Mouse (Mus musculus): ENCODE measurements around the gene Pip5k1c. TPM values are rescaled to one million over a fixed set of nuclear protein-coding genes. Genes with fewer than 3 reads are reported as not detected.

Pip5k1c gene
- polyA plus RNA-seq, 1 experiment, result 124 TPM

GRCm38 (mm10) chr10:81362336-81362949 is 69.7 kb downstream of the Pip5k1c start:
- no peaks in the 10 kb centered on the region for H3K9me3 ChIP-seq
- TF ChIP-seq FLI1 (IDR thresholded peaks at IDR 0.05; ENCODE audit: low read length), result no peak
- TF ChIP-seq GATA1 (IDR thresholded peaks at IDR 0.05; ENCODE audit: borderline replicate concordance, low read length), result no peak
- H3K36me3 ChIP-seq (replicated peaks; ENCODE audit: low read length), result peaks cover 87% of the 10 kb centered on the region
- peak overlapping the region; percentile 28 for H3K4me3 ChIP-seq (replicated peaks)
- no peaks in the 10 kb centered on the region for H3K27me3 ChIP-seq (replicated peaks)
- peaks cover 95% of the 10 kb centered on the region for H3K4me1 ChIP-seq

DNA sequence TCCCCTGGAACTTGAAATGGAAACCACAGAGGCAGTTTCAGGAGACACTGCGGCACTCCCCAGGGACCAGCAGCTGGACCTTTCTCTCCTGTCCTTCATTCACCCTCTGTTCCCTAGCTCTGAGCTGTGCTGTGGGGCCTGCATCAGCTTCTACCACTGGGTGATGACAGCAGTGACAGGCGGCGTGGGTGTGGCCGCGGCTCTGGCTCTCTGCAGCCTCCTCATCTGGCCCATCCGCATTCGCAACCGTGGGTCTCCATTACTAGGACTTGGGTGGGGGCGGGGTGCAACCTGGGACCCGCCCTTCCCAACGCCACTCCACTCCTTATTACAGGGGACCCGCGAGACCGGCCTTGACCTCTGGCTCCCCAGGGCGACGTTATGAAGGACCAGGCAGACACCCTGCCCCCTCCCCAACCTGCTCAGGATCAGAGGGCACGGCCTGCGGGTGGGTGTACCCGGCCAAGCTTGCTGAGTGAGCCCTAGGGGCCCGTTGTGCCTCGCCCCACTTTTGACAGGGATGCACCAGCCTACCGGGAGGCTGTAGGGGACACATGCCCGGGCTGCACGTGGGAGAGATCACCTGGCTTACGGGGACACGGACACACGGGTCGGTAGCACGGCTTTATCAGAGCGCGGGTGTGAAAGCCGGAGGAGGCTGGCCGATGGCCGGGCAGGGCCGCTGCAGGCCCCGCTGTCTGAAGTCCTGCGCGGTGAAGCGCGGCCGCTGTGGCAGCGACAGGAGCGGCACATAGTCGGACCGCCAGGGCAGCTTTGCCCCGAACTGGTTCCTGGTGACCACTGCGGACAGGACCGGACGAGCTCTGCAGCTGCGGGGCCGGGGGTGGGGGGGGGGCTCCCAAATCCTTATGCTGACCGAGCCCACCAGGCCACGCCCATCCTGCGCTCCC is 70.9 kb downstream of the Pip5k1c start:
- Histone ChIP-seq H3K4me3 (replicated peaks) (no peak overlapping the region), H3K36me3 (replicated peaks; ENCODE audit: low read length) (peaks cover 99% of the 10 kb centered on the region), H3K27me3 (replicated peaks) (no peaks in the 10 kb centered on the region), H3K4me1 (peaks cover 95% of the 10 kb centered on the region), H3K9me3 (no peaks in the 10 kb centered on the region)
- no peak for TF ChIP-seq GATA1 (IDR thresholded peaks at IDR 0.05; ENCODE audit: borderline replicate concordance, low read length)
- no peak for TF ChIP-seq FLI1 (IDR thresholded peaks at IDR 0.05; ENCODE audit: low read length)

GRCm38 (mm10) chr10:81364666-81365065 is 71.9 kb downstream of the Pip5k1c start:
- Histone ChIP-seq H3K27me3 (replicated peaks) (no peaks in the 10 kb centered on the region), H3K9me3 (no peaks in the 10 kb centered on the region), H3K36me3 (replicated peaks; ENCODE audit: low read length) (peaks cover 100% of the 10 kb centered on the region), H3K4me3 (replicated peaks) (no peak overlapping the region), H3K4me1 (peaks cover 92% of the 10 kb centered on the region)
- TF ChIP-seq FLI1 (IDR thresholded peaks at IDR 0.05; ENCODE audit: low read length) (no peak), GATA1 (IDR thresholded peaks at IDR 0.05; ENCODE audit: borderline replicate concordance, low read length) (no peak)

- no peak for TF ChIP-seq GATA1 (IDR thresholded peaks at IDR 0.05; ENCODE audit: borderline replicate concordance, low read length)
- no peak for TF ChIP-seq FLI1 (IDR thresholded peaks at IDR 0.05; ENCODE audit: low read length)
- Histone ChIP-seq H3K4me1 (peaks cover 88% of the 10 kb centered on the region), H3K36me3 (replicated peaks; ENCODE audit: low read length) (peaks cover 100% of the 10 kb centered on the region), H3K9me3 (no peaks in the 10 kb centered on the region), H3K4me3 (replicated peaks) (peak overlapping the region; percentile 4), H3K27me3 (replicated peaks) (no peaks in the 10 kb centered on the region)
Observed at GRCm38 (mm10) chr10:81365073-81365472, 72.3 kb downstream of the Pip5k1c start.

DNA sequence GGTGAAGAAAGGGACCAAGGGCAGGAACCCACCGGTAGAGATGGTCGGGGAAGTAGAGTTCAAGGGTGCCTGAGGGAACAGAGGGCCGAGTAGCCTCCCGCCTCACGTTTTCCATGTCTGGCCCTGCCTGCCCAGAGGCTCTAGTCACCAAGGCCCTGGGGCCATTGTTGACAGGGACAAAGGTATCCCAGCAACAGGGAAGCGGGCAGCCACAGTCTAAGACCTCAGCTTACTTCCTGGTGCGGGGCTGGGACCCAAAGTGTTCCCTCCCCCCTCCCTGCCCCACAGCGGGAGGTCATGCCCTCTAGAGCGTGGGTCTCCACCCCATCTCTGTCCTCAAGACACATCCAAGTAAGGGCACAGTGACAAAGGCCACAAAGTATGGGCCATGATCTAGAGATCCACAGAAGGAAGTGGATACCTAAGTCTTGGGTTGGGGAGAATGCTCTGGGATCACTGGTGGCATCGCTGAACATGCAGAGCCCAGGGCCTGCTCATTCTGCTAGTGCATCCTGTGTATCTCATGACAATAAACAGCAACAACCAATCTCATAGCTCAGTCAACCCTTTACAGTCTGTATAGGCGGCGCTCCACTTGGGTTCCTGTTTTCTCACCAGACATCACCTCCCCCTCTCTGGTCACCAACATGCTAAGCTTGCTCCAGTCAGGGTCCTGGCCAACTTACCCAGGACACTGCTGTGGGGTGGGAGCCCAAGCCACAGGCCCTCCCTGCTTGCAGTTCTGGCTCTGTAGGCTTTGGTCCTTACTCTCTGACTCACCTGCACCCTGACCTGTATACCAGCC is 73.1 kb downstream of the Pip5k1c start, which contains the start of gene 4930404N11Rik:
Gene 4930404N11Rik, minus strand, starts transcription at position 145 of the 805 bp plus-strand sequence.
- Histone ChIP-seq H3K4me3 (replicated peaks) (peak within 1 kb of the TSS; percentile 4), H3K36me3 (replicated peaks; ENCODE audit: low read length) (peaks cover 100% of the 10 kb centered on the region), H3K9me3 (no peaks in the 10 kb centered on the region), H3K27me3 (replicated peaks) (no peaks in the 10 kb centered on the region), H3K4me1 (peaks cover 81% of the 10 kb centered on the region)
- TF ChIP-seq FLI1 (IDR thresholded peaks at IDR 0.05; ENCODE audit: low read length) (no peak), GATA1 (IDR thresholded peaks at IDR 0.05; ENCODE audit: borderline replicate concordance, low read length) (no peak)

DNA sequence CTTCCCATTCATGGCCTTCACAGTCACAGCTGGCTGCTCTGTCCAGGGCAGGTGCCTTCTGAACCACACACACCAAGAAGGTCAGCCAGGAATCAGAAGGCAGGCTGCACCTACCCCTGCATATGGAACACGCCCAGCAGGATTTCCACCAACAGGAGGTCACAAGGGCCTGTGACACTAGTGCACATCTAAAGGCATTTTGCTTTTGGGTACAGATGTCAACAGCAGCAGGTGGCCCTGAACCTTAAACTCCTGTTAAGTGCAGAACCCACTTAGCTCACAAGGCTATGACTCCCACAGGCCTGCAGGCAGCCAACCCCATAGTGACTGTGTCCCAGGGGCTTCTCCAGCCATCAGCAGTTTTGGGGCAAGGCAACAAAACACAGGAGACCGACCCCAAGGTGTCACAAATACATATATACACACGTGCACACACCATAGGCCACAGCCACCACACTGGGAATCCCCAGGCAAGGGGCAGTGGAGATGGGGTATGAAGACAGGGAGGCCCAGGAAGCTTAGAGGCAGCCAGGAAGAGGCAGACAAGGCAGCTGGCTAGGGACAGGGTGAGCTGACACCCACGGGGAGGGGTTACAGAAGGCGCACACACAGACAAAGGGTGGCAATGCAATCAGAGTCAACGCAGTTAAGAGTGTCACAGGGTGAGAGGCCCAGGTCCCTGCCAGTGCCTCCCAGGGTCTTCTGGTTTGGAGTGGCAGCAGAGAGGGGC is 73.9 kb downstream of the Pip5k1c start:
- Histone ChIP-seq H3K4me3 (replicated peaks) (peak overlapping the region; percentile 38), H3K27me3 (replicated peaks) (no peaks in the 10 kb centered on the region), H3K9me3 (no peaks in the 10 kb centered on the region), H3K4me1 (peaks cover 74% of the 10 kb centered on the region), H3K36me3 (replicated peaks; ENCODE audit: low read length) (peaks cover 100% of the 10 kb centered on the region)
- TF ChIP-seq GATA1 (IDR thresholded peaks at IDR 0.05; ENCODE audit: borderline replicate concordance, low read length) (no peak), FLI1 (IDR thresholded peaks at IDR 0.05; ENCODE audit: low read length) (no peak)

DNA sequence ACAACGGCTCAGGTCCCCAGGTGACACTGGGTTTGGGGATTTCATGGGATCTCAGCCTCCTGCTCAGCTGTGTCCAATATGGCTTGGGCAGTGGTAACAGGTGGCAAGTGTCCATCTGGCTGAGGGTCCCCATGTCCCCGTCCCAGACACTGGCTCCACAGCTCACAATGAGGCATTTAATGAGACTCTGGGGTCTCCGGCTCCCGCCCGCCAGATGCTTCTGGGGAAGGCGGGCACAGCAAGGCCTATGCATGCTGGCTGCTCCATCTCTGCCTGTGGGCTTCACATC is 74.4 kb downstream of the Pip5k1c start:
- Histone ChIP-seq H3K9me3 (no peaks in the 10 kb centered on the region), H3K4me3 (replicated peaks) (no peak overlapping the region), H3K4me1 (peaks cover 73% of the 10 kb centered on the region), H3K36me3 (replicated peaks; ENCODE audit: low read length) (peaks cover 100% of the 10 kb centered on the region), H3K27me3 (replicated peaks) (no peaks in the 10 kb centered on the region)
- no peak for TF ChIP-seq FLI1 (IDR thresholded peaks at IDR 0.05; ENCODE audit: low read length)
- no peak for TF ChIP-seq GATA1 (IDR thresholded peaks at IDR 0.05; ENCODE audit: borderline replicate concordance, low read length)

Other genes with a start within 250 kb of the Pip5k1c start
- gene Sgta, start 232.8 kb upstream of the Pip5k1c start, polyA plus RNA-seq (2012; ENCODE audit: insufficient read depth, low replicate concordance), result 262 and 632 TPM in 2 replicates
- 62.3 and 65.0 TPM in 2 replicates for gene Thop1, start 222.9 kb upstream of the Pip5k1c start, polyA plus RNA-seq (2012; ENCODE audit: insufficient read depth, low replicate concordance)
- not detected in 2 replicates for gene Creb3l3, start 194.1 kb upstream of the Pip5k1c start, polyA plus RNA-seq (2012; ENCODE audit: insufficient read depth, low replicate concordance)
- 407 and 1,114 TPM in 2 replicates for gene Map2k2, start 187.0 kb upstream of the Pip5k1c start, polyA plus RNA-seq (2012; ENCODE audit: insufficient read depth, low replicate concordance)
- gene Zbtb7a, start 157.7 kb upstream of the Pip5k1c start, polyA plus RNA-seq (2012; ENCODE audit: insufficient read depth, low replicate concordance), result 100.0 and 136 TPM in 2 replicates
- gene Pias4, start 125.0 kb upstream of the Pip5k1c start, polyA plus RNA-seq (2012; ENCODE audit: insufficient read depth, low replicate concordance), result 95.2 and 184 TPM in 2 replicates
- gene Eef2, start 116.3 kb upstream of the Pip5k1c start, polyA plus RNA-seq (2012; ENCODE audit: insufficient read depth, low replicate concordance), result 439 and 1,295 TPM in 2 replicates
- gene Dapk3, start 110.0 kb upstream of the Pip5k1c start, polyA plus RNA-seq (2012; ENCODE audit: insufficient read depth, low replicate concordance), result 168 TPM in 2 replicates
- gene 4930442H23Rik, start 109.1 kb upstream of the Pip5k1c start, polyA plus RNA-seq (2012; ENCODE audit: insufficient read depth, low replicate concordance), result not detected in 2 replicates
- not detected in 2 replicates for gene Nmrk2, start 90.9 kb upstream of the Pip5k1c start, polyA plus RNA-seq (2012; ENCODE audit: insufficient read depth, low replicate concordance)
- gene Atcay, start 62.1 kb upstream of the Pip5k1c start, polyA plus RNA-seq (2012; ENCODE audit: insufficient read depth, low replicate concordance), result not detected in 2 replicates
- 1.4 TPM in 1 of 2 replicates, not detected in the other for gene Zfr2, start 59.8 kb upstream of the Pip5k1c start, polyA plus RNA-seq (2012; ENCODE audit: insufficient read depth, low replicate concordance)
- gene Matk, start 40.0 kb upstream of the Pip5k1c start, polyA plus RNA-seq (2012; ENCODE audit: insufficient read depth, low replicate concordance), result 6.2 and 21.4 TPM in 2 replicates
- gene Mrpl54, start 26.0 kb upstream of the Pip5k1c start, polyA plus RNA-seq (2012; ENCODE audit: insufficient read depth, low replicate concordance), result 458 and 769 TPM in 2 replicates
- 93.1 and 154 TPM in 2 replicates for gene Apba3, start 26.0 kb upstream of the Pip5k1c start, polyA plus RNA-seq (2012; ENCODE audit: insufficient read depth, low replicate concordance)
- gene Tjp3, start 1.4 kb upstream of the Pip5k1c start, polyA plus RNA-seq (2012; ENCODE audit: insufficient read depth, low replicate concordance), result 4.6 and 5.5 TPM in 2 replicates
- 76.5 and 78.5 TPM in 2 replicates for gene Cactin, start 28.1 kb downstream of the Pip5k1c start, polyA plus RNA-seq (2012; ENCODE audit: insufficient read depth, low replicate concordance)
- 87.5 and 153 TPM in 2 replicates for gene Tbxa2r, start 35.8 kb downstream of the Pip5k1c start, polyA plus RNA-seq (2012; ENCODE audit: insufficient read depth, low replicate concordance)
- 2.9 and 11.0 TPM in 2 replicates for gene Gipc3, start 50.3 kb downstream of the Pip5k1c start, polyA plus RNA-seq (2012; ENCODE audit: insufficient read depth, low replicate concordance)
- gene Hmg20b, start 57.5 kb downstream of the Pip5k1c start, polyA plus RNA-seq (2012; ENCODE audit: insufficient read depth, low replicate concordance), result 302 and 601 TPM in 2 replicates
- gene Mfsd12, start 64.5 kb downstream of the Pip5k1c start, polyA plus RNA-seq (2012; ENCODE audit: insufficient read depth, low replicate concordance), result 20.2 and 44.1 TPM in 2 replicates
- gene 4930404N11Rik, start 72.9 kb downstream of the Pip5k1c start, polyA plus RNA-seq (2012; ENCODE audit: insufficient read depth, low replicate concordance), result 30.6 and 109 TPM in 2 replicates
- gene Fzr1, start 85.6 kb downstream of the Pip5k1c start, polyA plus RNA-seq (2012; ENCODE audit: insufficient read depth, low replicate concordance), result 71.2 and 72.9 TPM in 2 replicates
- gene Dohh, start 91.5 kb downstream of the Pip5k1c start, polyA plus RNA-seq (2012; ENCODE audit: insufficient read depth, low replicate concordance), result 80.4 and 114 TPM in 2 replicates
- gene Gm48551, start 91.5 kb downstream of the Pip5k1c start, polyA plus RNA-seq (2012; ENCODE audit: insufficient read depth, low replicate concordance), result 0.89 TPM in 1 of 2 replicates, not detected in the other
- 8.4 TPM in 1 of 2 replicates, not detected in the other for gene Gm48552, start 96.0 kb downstream of the Pip5k1c start, polyA plus RNA-seq (2012; ENCODE audit: insufficient read depth, low replicate concordance)
- 4.4 TPM in 1 of 2 replicates, not detected in the other for gene Smim24, start 100.1 kb downstream of the Pip5k1c start, polyA plus RNA-seq (2012; ENCODE audit: insufficient read depth, low replicate concordance)
- 184 and 257 TPM in 2 replicates for gene Nfic, start 162.7 kb downstream of the Pip5k1c start, polyA plus RNA-seq (2012; ENCODE audit: insufficient read depth, low replicate concordance)
- 1.3 and 3.3 TPM in 2 replicates for gene Celf5, start 189.7 kb downstream of the Pip5k1c start, polyA plus RNA-seq (2012; ENCODE audit: insufficient read depth, low replicate concordance)
- 145 and 508 TPM in 2 replicates for gene Ncln, start 203.4 kb downstream of the Pip5k1c start, polyA plus RNA-seq (2012; ENCODE audit: insufficient read depth, low replicate concordance)
- gene S1pr4, start 207.2 kb downstream of the Pip5k1c start, polyA plus RNA-seq (2012; ENCODE audit: insufficient read depth, low replicate concordance), result 7.4 and 9.1 TPM in 2 replicates
- 31.7 and 48.4 TPM in 2 replicates for gene Gna15, start 231.3 kb downstream of the Pip5k1c start, polyA plus RNA-seq (2012; ENCODE audit: insufficient read depth, low replicate concordance)

Data from megakaryocyte, embryonic 14.5 days (primary cell).